Comparison of ENCODE assay signal across 16 mouse cellular contexts in the genomic region with DNA sequence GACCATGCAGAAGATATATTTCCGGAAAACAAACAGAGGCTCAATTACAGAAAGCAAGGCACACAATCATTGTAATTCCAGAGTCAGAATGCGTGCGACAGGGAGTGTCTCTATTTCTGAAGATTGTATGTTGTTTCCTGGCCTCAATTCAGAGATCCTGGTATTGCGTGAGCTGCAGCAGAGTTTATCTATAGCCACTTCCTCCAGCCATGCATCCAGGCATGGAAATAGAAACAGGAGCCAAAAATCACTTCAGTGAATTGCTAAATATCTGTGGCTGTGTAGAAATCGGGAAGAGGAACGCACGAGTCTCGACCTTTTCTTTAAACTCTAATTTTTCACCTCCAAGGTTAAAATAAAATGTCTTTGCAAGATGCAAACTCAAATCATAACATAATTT.
"Had no signal": no experiment of that assay in that cellular context is flagged by ENCODE, and none has a peak within 500 bp of the region (broad histone marks: within the 10 kb centered on the region; RNA-seq: fewer than 3 reads in every experiment).

No protein-coding gene starts in this region.

- H3K4me1 ChIP-seq: megakaryocyte, embryonic 14.5 days had no signal

- H3K36me3 ChIP-seq: limb, embryonic 13.5 days; liver, embryonic 15.5 days; midbrain, embryonic 13.5 days; stomach, embryonic 15.5 days had no signal

- DNase-seq: kidney, adult 9 months; kidney, postnatal 10 days; kidney, postnatal 4 days; left cerebral cortex, postnatal 4 days; lung, postnatal 4 days; right cerebral cortex, postnatal 14 days; thymus, adult 2 months; thymus, postnatal 25 days had no signal

- H3K4me3 ChIP-seq: layer of hippocampus, adult 2 months; limb, embryonic 13.5 days; liver, embryonic 15.5 days; megakaryocyte, embryonic 14.5 days; midbrain, embryonic 13.5 days; stomach, embryonic 15.5 days had no signal

- H3K27ac ChIP-seq: layer of hippocampus, adult 2 months; limb, embryonic 13.5 days; liver, embryonic 15.5 days; midbrain, embryonic 13.5 days; stomach, embryonic 15.5 days had no signal

- H3K9me3 ChIP-seq: limb, embryonic 13.5 days; liver, embryonic 15.5 days; midbrain, embryonic 13.5 days; stomach, embryonic 15.5 days had no signal

- H3K27me3 ChIP-seq: liver, embryonic 15.5 days; megakaryocyte, embryonic 14.5 days; stomach, embryonic 15.5 days had no signal

- ATAC-seq: inflammation-experienced regulatory T-cells, adult 6 months; intestine, postnatal 0 days; midbrain, embryonic 13.5 days had no signal

- H3K9ac ChIP-seq: limb, embryonic 13.5 days; liver, embryonic 15.5 days; midbrain, embryonic 13.5 days; stomach, embryonic 15.5 days had no signal

- H3K4me2 ChIP-seq: limb, embryonic 13.5 days; liver, embryonic 15.5 days; midbrain, embryonic 13.5 days; stomach, embryonic 15.5 days had no signal
